Comparison of ENCODE assay signal across 7 mouse cellular contexts in the genomic region with DNA sequence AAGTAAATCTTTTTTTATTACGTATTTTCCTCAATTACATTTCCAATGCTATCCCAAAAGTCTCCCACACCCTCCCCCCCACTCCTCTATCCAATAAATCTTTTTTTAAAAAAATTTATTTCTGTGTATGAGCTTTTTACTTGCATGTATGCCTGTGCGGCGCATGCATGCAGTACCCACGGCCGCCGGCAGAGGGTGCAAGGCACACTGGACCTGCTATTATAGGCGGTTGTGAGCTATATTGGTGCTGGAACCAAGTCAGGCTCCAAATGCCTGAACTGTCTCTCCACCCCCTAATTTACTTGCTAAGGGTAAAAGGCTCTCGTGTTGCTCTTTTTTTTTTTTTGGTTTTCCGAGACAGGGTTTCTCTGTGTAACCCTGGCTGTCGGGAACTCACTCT. TPM values are rescaled to one million over a fixed set of nuclear protein-coding genes. Genes with fewer than 3 reads are reported as not detected.
DNase-seq lines count a peak whose midpoint lies in the region; ATAC-seq and TF ChIP-seq lines count a peak whose summit lies in the region.

No protein-coding gene starts in this region.

- intact Hi-C loops in heart, postnatal 14 days (cut with DNase I), result loop anchor here (1.0 kb wide), 1 partner anchor 114 kb away; no protein-coding TSS in a partner anchor

- no peak overlapping the region for H3K9ac ChIP-seq in midbrain, embryonic 11.5 days (ENCODE audit: low read length)
- H3K9ac ChIP-seq in midbrain, embryonic 16.5 days (ENCODE audit: low read depth, low read length), result no peak overlapping the region
- H3K9ac ChIP-seq in lung, embryonic 14.5 days, result no peak overlapping the region

- H3K4me2 ChIP-seq in midbrain, embryonic 11.5 days, result no peak overlapping the region
- H3K4me2 ChIP-seq in midbrain, embryonic 16.5 days (ENCODE audit: low read length), result no peak overlapping the region
- no peak overlapping the region for H3K4me2 ChIP-seq in lung, embryonic 14.5 days

- no peaks in the 10 kb centered on the region for H3K36me3 ChIP-seq in midbrain, embryonic 11.5 days (ENCODE audit: control insufficient read depth, insufficient read depth, low read length)
- H3K36me3 ChIP-seq in midbrain, embryonic 16.5 days (ENCODE audit: control insufficient read depth, insufficient read depth, low read length), result no peaks in the 10 kb centered on the region
- no peaks in the 10 kb centered on the region for H3K36me3 ChIP-seq in lung, embryonic 14.5 days (ENCODE audit: insufficient read depth)

- H3K4me3 ChIP-seq in midbrain, embryonic 11.5 days (ENCODE audit: low read depth, low read length), result no peak overlapping the region
- no peak overlapping the region for H3K4me3 ChIP-seq in midbrain, embryonic 16.5 days (ENCODE audit: low read depth, low read length)
- H3K4me3 ChIP-seq in lung, embryonic 14.5 days (ENCODE audit: low read depth, low read length), result no peak overlapping the region

- DNase-seq in midbrain, embryonic 11.5 days (ENCODE audit: low spot score, missing footprints), result peak; percentile 96
- DNase-seq in adipocyte (ENCODE audit: low spot score), result peak; percentile 50
- DNase-seq in heart, postnatal 14 days, result peak; percentile 73 to 85
- DNase-seq in lung, embryonic 14.5 days, result peak; percentile 80
- DNase-seq in spleen, adult 12 weeks (ENCODE audit: low spot score), result peak; percentile 78

- WGBS in midbrain, embryonic 11.5 days, result 24% methylated on average over 10 of the region's 10 CpGs
- WGBS in midbrain, embryonic 16.5 days, result 28% methylated on average over 10 of the region's 10 CpGs
- 25% methylated on average over 10 of the region's 10 CpGs for WGBS in lung, embryonic 14.5 days

- ATAC-seq in midbrain, embryonic 11.5 days (ENCODE audit: low FRiP score), result no peak
- no peak for ATAC-seq in midbrain, embryonic 16.5 days
- peak; percentile 58 for ATAC-seq in common myeloid progenitor, adult 5-6 weeks (replicated peaks; ENCODE audit: low read depth, poor library complexity, severe bottlenecking)
- no peak for ATAC-seq in lung, embryonic 14.5 days (ENCODE audit: insufficient read depth)

- no peaks in the 10 kb centered on the region for H3K9me3 ChIP-seq in midbrain, embryonic 11.5 days (ENCODE audit: control insufficient read depth, low read length)
- no peaks in the 10 kb centered on the region for H3K9me3 ChIP-seq in midbrain, embryonic 16.5 days (replicated peaks; ENCODE audit: control insufficient read depth, low read length, poor library complexity, severe bottlenecking)
- no peaks in the 10 kb centered on the region for H3K9me3 ChIP-seq in lung, embryonic 14.5 days (ENCODE audit: low read depth, low read length)

- no peaks in the 10 kb centered on the region for H3K4me1 ChIP-seq in midbrain, embryonic 11.5 days (ENCODE audit: control insufficient read depth, insufficient read depth, low read length)
- H3K4me1 ChIP-seq in midbrain, embryonic 16.5 days (ENCODE audit: control insufficient read depth, insufficient read depth, low read length), result no peaks in the 10 kb centered on the region
- no peaks in the 10 kb centered on the region for H3K4me1 ChIP-seq in lung, embryonic 14.5 days (ENCODE audit: insufficient read depth)

- H3K27ac ChIP-seq in midbrain, embryonic 11.5 days (ENCODE audit: low read depth, low read length), result no peak overlapping the region
- H3K27ac ChIP-seq in midbrain, embryonic 16.5 days (ENCODE audit: low read length), result no peak overlapping the region
- H3K27ac ChIP-seq in lung, embryonic 14.5 days (ENCODE audit: low read depth), result no peak overlapping the region

- no peaks in the 10 kb centered on the region for H3K27me3 ChIP-seq in midbrain, embryonic 11.5 days (ENCODE audit: control insufficient read depth, insufficient read depth, low read length)
- H3K27me3 ChIP-seq in midbrain, embryonic 16.5 days (ENCODE audit: control insufficient read depth, insufficient read depth, low read depth, low read length), result no peaks in the 10 kb centered on the region; the same call in 1 of the 2 replicates
- no peaks in the 10 kb centered on the region for H3K27me3 ChIP-seq in lung, embryonic 14.5 days (ENCODE audit: insufficient read depth, low read length)

- TF ChIP-seq CTCF in lung, embryonic 14.5 days (IDR thresholded peaks at IDR 0.05; ENCODE audit: low read depth), result peak; percentile 85

RNA-seq across cellular contexts. Expression of gene Tmprss9, which starts 9.7 kb away (rescaled TPM):
- not detected in 2 replicates for polyA plus RNA-seq in midbrain, embryonic 11.5 days (2014; fragmentation: Nextera tagmentation; extraction: Ambion mirVana)
- 0.10 and 0.16 TPM in 2 replicates for polyA plus RNA-seq in midbrain, embryonic 16.5 days (2015; fragmentation: Nextera tagmentation; extraction: Ambion mirVana)
- not detected in 2 replicates for total RNA-seq in common myeloid progenitor, adult 5-6 weeks (2017)
- not detected for total RNA-seq in heart, postnatal 14 days (2021)
- polyA plus RNA-seq in lung, embryonic 14.5 days (2014; fragmentation: Nextera tagmentation; extraction: Ambion mirVana), result 0.05 TPM in 1 of 2 replicates, not detected in the other

RNA-seq across cellular contexts. Expression of gene Timm13, which starts 19.5 kb away (rescaled TPM):
- 321 and 347 TPM in 2 replicates for polyA plus RNA-seq in midbrain, embryonic 11.5 days (2014; fragmentation: Nextera tagmentation; extraction: Ambion mirVana)
- 297 and 316 TPM in 2 replicates for polyA plus RNA-seq in midbrain, embryonic 16.5 days (2015; fragmentation: Nextera tagmentation; extraction: Ambion mirVana)
- 40.2 and 52.3 TPM in 2 replicates for total RNA-seq in common myeloid progenitor, adult 5-6 weeks (2017)
- 100 to 1,000 TPM; 145 to 161 TPM for total RNA-seq in heart, postnatal 14 days (2021)
- polyA plus RNA-seq in lung, embryonic 14.5 days (2014; fragmentation: Nextera tagmentation; extraction: Ambion mirVana), result 315 and 321 TPM in 2 replicates

RNA-seq across cellular contexts. Expression of gene Sppl2b, which starts 26.2 kb away (rescaled TPM):
- polyA plus RNA-seq in midbrain, embryonic 11.5 days (2014; fragmentation: Nextera tagmentation; extraction: Ambion mirVana), result 19.7 and 24.0 TPM in 2 replicates
- polyA plus RNA-seq in midbrain, embryonic 16.5 days (2015; fragmentation: Nextera tagmentation; extraction: Ambion mirVana), result 82.4 and 84.1 TPM in 2 replicates
- 29.8 and 37.1 TPM in 2 replicates for total RNA-seq in common myeloid progenitor, adult 5-6 weeks (2017)
- 10 to 100 TPM; 26.6 to 28.5 TPM for total RNA-seq in heart, postnatal 14 days (2021)
- 32.3 and 38.7 TPM in 2 replicates for polyA plus RNA-seq in lung, embryonic 14.5 days (2014; fragmentation: Nextera tagmentation; extraction: Ambion mirVana)

RNA-seq across cellular contexts. Expression of gene Lsm7, which starts 26.3 kb away (rescaled TPM):
- 248 and 290 TPM in 2 replicates for polyA plus RNA-seq in midbrain, embryonic 11.5 days (2014; fragmentation: Nextera tagmentation; extraction: Ambion mirVana)
- 202 and 205 TPM in 2 replicates for polyA plus RNA-seq in midbrain, embryonic 16.5 days (2015; fragmentation: Nextera tagmentation; extraction: Ambion mirVana)
- 398 and 403 TPM in 2 replicates for total RNA-seq in common myeloid progenitor, adult 5-6 weeks (2017)
- total RNA-seq in heart, postnatal 14 days (2021), result 10 to 100 TPM; 21.3 to 28.3 TPM
- polyA plus RNA-seq in lung, embryonic 14.5 days (2014; fragmentation: Nextera tagmentation; extraction: Ambion mirVana), result 334 and 337 TPM in 2 replicates

RNA-seq across cellular contexts. Expression of gene Lmnb2, which starts 36.7 kb away (rescaled TPM):
- polyA plus RNA-seq in midbrain, embryonic 11.5 days (2014; fragmentation: Nextera tagmentation; extraction: Ambion mirVana), result 19.4 and 19.7 TPM in 2 replicates
- 40.4 and 45.5 TPM in 2 replicates for polyA plus RNA-seq in midbrain, embryonic 16.5 days (2015; fragmentation: Nextera tagmentation; extraction: Ambion mirVana)
- 44.0 and 46.6 TPM in 2 replicates for total RNA-seq in common myeloid progenitor, adult 5-6 weeks (2017)
- total RNA-seq in heart, postnatal 14 days (2021), result 1 to 10 TPM; 5.1 to 7.0 TPM
- polyA plus RNA-seq in lung, embryonic 14.5 days (2014; fragmentation: Nextera tagmentation; extraction: Ambion mirVana), result 22.9 and 24.4 TPM in 2 replicates
